Mouse (Mus musculus): Measurements from ENCODE around the gene Tmem168. TPM values are rescaled to one million over a fixed set of nuclear protein-coding genes. Genes with fewer than 3 reads are reported as not detected.

Tmem168 gene
- total and polyA plus RNA-seq, 3 experiments = 12.0 to 23.0 TPM; not detected in 1

GRCm38 (mm10) chr6:13592729-13593345, 15.1 kb downstream of the Tmem168 start:
- H3K27ac ChIP-seq (ENCODE audit: control insufficient read depth, low read depth, low read length) = no peak overlapping the region
- H3K79me2 ChIP-seq (ENCODE audit: control insufficient read depth, insufficient read depth, low read length, poor library complexity) = peaks cover 7% of the 10 kb centered on the region
- no peaks in the 10 kb centered on the region for H3K9me3 ChIP-seq (replicated peaks; ENCODE audit: insufficient read depth, low read length)
- no peak overlapping the region for H3K9ac ChIP-seq (ENCODE audit: control insufficient read depth, low read depth, low read length, poor library complexity, severe bottlenecking)
- H3K36me3 ChIP-seq (ENCODE audit: control insufficient read depth in 1 of 2, insufficient read depth in 2 of 2, low read length in 2 of 2) = peaks cover 8 to 16% of the 10 kb centered on the region in 2 experiments
- H3K4me1 ChIP-seq (ENCODE audit: control insufficient read depth in 1 of 2, insufficient read depth in 2 of 2, low read length in 2 of 2) = peaks cover 0 to 5% of the 10 kb centered on the region in 2 experiments; a peak in 2 of 4 replicates
- no peak for DNase-seq (ENCODE audit: low read depth, low spot score)
- no peaks in the 10 kb centered on the region for H3K27me3 ChIP-seq (ENCODE audit: control insufficient read depth in 1 of 2, insufficient read depth in 2 of 2, low read length in 2 of 2)
- no peak overlapping the region for H3K4me3 ChIP-seq (ENCODE audit: control insufficient read depth in 1 of 2, insufficient read depth in 1 of 2, low read depth in 2 of 2, low read length in 2 of 2)
- TF ChIP-seq MXI1 (IDR thresholded peaks at IDR 0.05; ENCODE audit: low read depth, low read length) (no peak), ETS1 (IDR thresholded peaks at IDR 0.05; ENCODE audit: low read depth, low read length) (peak; percentile 58; the same call in 1 of the 2 replicates), MEF2A (IDR thresholded peaks at IDR 0.05; ENCODE audit: extremely low read depth, insufficient replicate concordance, low read depth, low read length, poor library complexity, severe bottlenecking) (peak; percentile 81; the same call in 1 of the 2 replicates), ZNF384 (IDR thresholded peaks at IDR 0.05; ENCODE audit: low read depth, low read length) (no peak), BHLHE40 (IDR thresholded peaks at IDR 0.05; ENCODE audit: borderline replicate concordance, low read depth, low read length) (no peak), TCF12 (IDR thresholded peaks at IDR 0.05; ENCODE audit: low read depth, low read length) (peak; percentile 88), GATA1 (IDR thresholded peaks at IDR 0.05; ENCODE audit: low read depth, low read length) (peak; percentile 63), EP300 (IDR thresholded peaks at IDR 0.05; ENCODE audit: low read depth in 1 of 2, low read length in 2 of 2) (peak; percentile 62 to 73), RCOR1 (IDR thresholded peaks at IDR 0.05; ENCODE audit: low read depth, low read length) (0 out of 2 replicates have a peak, but pooled peaks have one; percentile 37)

- TF ChIP-seq POLR2AphosphoS5 (IDR thresholded peaks at IDR 0.05; ENCODE audit: borderline replicate concordance, low read depth, low read length) (no peak), MXI1 (IDR thresholded peaks at IDR 0.05; ENCODE audit: low read depth, low read length) (no peak), TAL1 (IDR thresholded peaks at IDR 0.05; ENCODE audit: low read length) (no peak), TCF12 (IDR thresholded peaks at IDR 0.05; ENCODE audit: low read depth, low read length) (no peak), MYB (IDR thresholded peaks at IDR 0.05; ENCODE audit: low read depth, low read length) (no peak), ZMIZ1 (IDR thresholded peaks at IDR 0.05; ENCODE audit: low read depth, low read length) (no peak), USF2 (IDR thresholded peaks at IDR 0.05; ENCODE audit: borderline replicate concordance in 1 of 2, insufficient read depth in 1 of 2, low read depth in 1 of 2, low read length in 2 of 2) (no peak), ZNF384 (IDR thresholded peaks at IDR 0.05; ENCODE audit: low read depth, low read length) (no peak), HCFC1 (IDR thresholded peaks at IDR 0.05; ENCODE audit: low read depth, low read length) (no peak), UBTF (IDR thresholded peaks at IDR 0.05; ENCODE audit: borderline replicate concordance, insufficient read depth, low read depth, low read length) (no peak), MAX (IDR thresholded peaks at IDR 0.05; ENCODE audit: low read length) (no peak), MAZ (IDR thresholded peaks at IDR 0.05; ENCODE audit: low read depth, low read length) (no peak)
- Histone ChIP-seq H3K9me3 (replicated peaks; ENCODE audit: insufficient read depth, low read length) (no peaks in the 10 kb centered on the region), H3K4me3 (ENCODE audit: control insufficient read depth in 1 of 2, insufficient read depth in 1 of 2, low read depth in 2 of 2, low read length in 2 of 2) (no peak overlapping the region), H3K79me2 (ENCODE audit: control insufficient read depth, insufficient read depth, low read length, poor library complexity) (peaks cover 4% of the 10 kb centered on the region; the same call in 1 of the 2 replicates), H3K9ac (ENCODE audit: control insufficient read depth, low read depth, low read length, poor library complexity, severe bottlenecking) (no peak overlapping the region), H3K4me1 (ENCODE audit: control insufficient read depth in 1 of 2, insufficient read depth in 2 of 2, low read length in 2 of 2) (no peaks in the 10 kb centered on the region; a peak in 1 of 4 replicates), H3K27me3 (ENCODE audit: control insufficient read depth in 1 of 2, insufficient read depth in 2 of 2, low read length in 2 of 2) (no peaks in the 10 kb centered on the region), H3K27ac (ENCODE audit: control insufficient read depth, low read depth, low read length) (no peak overlapping the region), H3K36me3 (ENCODE audit: control insufficient read depth in 1 of 2, insufficient read depth in 2 of 2, low read length in 2 of 2) (peaks cover 2 to 5% of the 10 kb centered on the region in 2 experiments; a peak in 3 of 4 replicates)
- no peak for DNase-seq (ENCODE audit: low read depth, low spot score)
Measured at GRCm38 (mm10) chr6:13586560-13586959, 21.3 kb downstream of the Tmem168 start.
